Mouse (Mus musculus): ENCODE measurements at regions not wholly inside any gene's neighbourhood (a gene's known extent, or its start where the extent isn't known, plus 50 kb on each side); places are given as distances from the start of the nearest gene placed in this dataset.

DNA sequence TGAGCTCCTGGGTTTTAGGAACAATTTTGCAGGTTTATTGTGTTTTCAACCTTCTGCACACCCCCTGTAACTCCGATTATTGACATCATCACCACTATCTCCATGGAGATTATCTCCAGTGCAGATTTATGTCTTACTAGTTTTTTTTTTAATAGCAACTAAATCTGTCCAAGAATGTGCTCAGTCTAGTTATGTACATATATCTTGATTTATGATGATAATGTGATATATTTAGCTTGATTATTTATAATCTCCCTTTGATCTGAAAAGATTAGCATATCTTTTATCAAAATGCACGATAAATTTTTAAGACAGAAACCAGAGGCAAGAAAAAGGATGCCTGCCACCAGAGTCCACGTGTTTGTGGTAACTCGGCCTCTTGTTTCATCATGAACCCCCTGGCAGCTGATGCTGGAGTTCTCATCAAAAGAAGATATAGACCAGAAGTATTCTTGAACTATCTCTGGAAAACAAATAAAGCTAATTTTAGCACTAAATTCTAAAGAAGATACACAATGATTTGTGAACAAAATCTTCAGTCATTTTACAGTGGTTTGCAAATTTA is 169.6 kb downstream of the Npr3 start:
- Histone ChIP-seq H3K36me3 (ENCODE audit: inconsistent target) (no peaks in the 10 kb centered on the region), H3K79me2 (ENCODE audit: inconsistent target) (no peaks in the 10 kb centered on the region), H3K4me3 (ENCODE audit: inconsistent target) (no peak overlapping the region), H3K27ac (no peak overlapping the region)
- WGBS (ENCODE audit: missing documents), result 87% methylated on average over 4 of the region's 4 CpGs

DNA sequence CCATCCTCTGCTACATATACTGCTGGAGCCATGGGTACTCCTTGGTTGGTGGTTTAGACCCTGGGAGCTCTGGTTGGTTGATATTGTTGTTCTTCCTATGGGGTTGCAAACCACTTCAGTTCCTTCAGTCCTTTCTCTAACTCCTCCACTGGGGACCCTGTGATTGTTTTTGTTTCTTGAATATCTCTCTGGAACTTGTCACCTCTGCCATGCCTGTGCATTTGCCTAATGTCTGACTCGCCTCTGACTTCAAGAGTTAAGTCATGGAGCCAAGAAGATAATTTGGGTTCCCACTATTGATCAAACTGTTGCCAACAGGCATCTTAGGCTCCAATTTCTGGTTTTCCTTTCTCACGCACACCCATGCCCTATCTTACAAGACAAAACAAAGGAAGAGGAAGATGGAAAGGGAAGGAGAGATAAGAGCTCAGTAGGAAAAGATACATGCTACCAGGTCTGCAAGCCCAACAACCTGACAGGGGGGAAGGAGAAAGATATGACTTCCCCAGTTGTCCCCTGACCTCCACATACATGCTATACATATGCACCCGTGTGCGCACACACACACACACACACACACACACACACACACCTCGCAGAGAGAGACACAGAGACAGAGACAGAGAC is 172.3 kb downstream of the Npr3 start:
- Histone ChIP-seq H3K36me3 (ENCODE audit: inconsistent target) (no peaks in the 10 kb centered on the region), H3K27ac (no peak overlapping the region), H3K4me3 (ENCODE audit: inconsistent target) (no peak overlapping the region), H3K79me2 (ENCODE audit: inconsistent target) (no peaks in the 10 kb centered on the region)
- WGBS (ENCODE audit: missing documents), result 75% methylated on average over 5 of the region's 5 CpGs

DNA sequence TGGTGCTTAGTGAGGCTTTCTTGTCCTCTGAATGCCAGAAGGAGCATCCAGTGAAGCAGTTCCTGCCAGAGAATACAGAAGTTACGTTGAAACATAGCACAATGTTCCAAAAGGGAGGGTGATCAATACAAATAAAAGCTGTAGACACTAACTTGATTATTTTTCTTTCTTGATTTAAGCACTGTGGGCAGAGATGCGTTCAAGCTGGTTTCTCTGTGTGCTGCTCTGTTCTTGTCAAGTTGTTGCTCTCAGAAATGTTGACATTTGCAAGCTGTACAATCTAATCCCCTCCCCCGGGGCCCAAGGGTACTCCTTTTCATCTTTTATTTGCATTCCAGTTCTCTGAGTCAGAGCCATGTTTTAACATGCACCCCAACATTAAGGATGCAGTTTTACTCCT is 177.7 kb downstream of the Npr3 start:
- H3K4me3 ChIP-seq (ENCODE audit: inconsistent target), result no peak overlapping the region
- H3K79me2 ChIP-seq (ENCODE audit: inconsistent target), result no peaks in the 10 kb centered on the region
- WGBS (ENCODE audit: missing documents), result 90% methylated on average over 3 of the region's 3 CpGs
- no peaks in the 10 kb centered on the region for H3K36me3 ChIP-seq (ENCODE audit: inconsistent target)
- no peak overlapping the region for H3K27ac ChIP-seq

DNA sequence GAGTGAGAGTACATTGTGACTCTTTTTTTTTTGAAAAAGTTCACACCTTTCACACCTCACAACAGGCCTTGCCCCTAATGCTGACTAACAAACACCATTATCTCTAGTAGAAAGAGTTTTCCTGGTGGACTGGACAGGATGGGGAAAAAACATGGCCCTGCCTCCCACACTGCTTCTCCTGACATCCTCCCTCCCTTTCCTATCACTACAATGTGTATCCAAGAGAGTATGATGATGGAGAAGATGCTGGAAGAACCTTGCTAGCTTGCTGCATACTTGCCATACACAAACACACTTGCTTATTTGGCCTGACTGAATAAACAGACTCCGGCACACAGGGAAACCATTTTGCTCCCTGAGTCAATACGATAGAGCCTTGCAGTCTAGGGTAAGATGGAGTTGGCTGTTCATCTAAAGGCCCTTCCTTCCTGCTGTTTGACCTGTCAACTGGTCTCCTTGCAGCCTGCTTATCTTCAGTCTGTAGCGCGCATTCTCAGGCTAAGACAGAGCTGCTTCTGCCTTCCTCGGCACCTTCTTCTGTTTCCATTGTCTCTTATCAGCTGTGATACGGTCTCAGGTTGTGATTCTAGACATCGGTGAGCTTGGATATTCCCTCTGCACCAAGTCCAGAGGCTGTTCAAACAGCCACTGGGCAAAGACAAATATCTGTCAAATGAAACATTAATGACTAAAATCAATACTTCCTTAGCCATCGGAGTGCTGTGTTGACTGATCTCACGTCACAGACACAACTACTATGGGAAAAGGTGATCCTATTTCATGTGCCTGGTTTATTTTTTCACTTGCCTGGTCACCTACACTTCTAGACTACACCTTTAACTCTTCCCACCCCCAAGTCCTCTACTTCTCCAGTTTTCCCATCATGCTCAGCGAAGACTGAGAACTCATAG is 181.2 kb downstream of the Npr3 start:
- Histone ChIP-seq H3K27ac (no peak overlapping the region), H3K36me3 (ENCODE audit: inconsistent target) (no peaks in the 10 kb centered on the region), H3K4me3 (ENCODE audit: inconsistent target) (no peak overlapping the region), H3K79me2 (ENCODE audit: inconsistent target) (no peaks in the 10 kb centered on the region)
- 83% methylated on average over 10 of the region's 10 CpGs for WGBS (ENCODE audit: missing documents)

DNA sequence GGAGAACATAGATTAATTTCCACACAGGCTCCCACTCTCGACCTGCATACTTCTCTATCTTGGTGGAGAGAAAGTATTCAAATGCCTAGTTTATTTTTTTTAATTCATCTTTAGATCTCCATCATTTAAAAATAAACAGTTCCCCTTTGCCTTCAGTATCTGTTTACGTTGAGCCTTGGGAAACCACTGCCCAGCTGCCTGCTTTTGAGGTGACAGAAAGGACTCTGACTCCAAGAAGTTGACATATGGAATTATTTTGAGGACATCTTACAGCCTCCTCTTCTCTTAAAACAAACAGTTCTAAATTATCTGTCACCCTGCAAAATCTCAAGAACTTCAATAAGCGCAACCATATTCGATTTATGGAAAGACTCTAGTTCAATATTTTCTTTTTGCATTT is 186.4 kb downstream of the Npr3 start:
- 87% methylated on average over 4 of the region's 4 CpGs for WGBS (ENCODE audit: missing documents)
- Histone ChIP-seq H3K27ac (no peak overlapping the region), H3K79me2 (ENCODE audit: inconsistent target) (no peaks in the 10 kb centered on the region), H3K4me3 (ENCODE audit: inconsistent target) (no peak overlapping the region), H3K36me3 (ENCODE audit: inconsistent target) (no peaks in the 10 kb centered on the region)

DNA sequence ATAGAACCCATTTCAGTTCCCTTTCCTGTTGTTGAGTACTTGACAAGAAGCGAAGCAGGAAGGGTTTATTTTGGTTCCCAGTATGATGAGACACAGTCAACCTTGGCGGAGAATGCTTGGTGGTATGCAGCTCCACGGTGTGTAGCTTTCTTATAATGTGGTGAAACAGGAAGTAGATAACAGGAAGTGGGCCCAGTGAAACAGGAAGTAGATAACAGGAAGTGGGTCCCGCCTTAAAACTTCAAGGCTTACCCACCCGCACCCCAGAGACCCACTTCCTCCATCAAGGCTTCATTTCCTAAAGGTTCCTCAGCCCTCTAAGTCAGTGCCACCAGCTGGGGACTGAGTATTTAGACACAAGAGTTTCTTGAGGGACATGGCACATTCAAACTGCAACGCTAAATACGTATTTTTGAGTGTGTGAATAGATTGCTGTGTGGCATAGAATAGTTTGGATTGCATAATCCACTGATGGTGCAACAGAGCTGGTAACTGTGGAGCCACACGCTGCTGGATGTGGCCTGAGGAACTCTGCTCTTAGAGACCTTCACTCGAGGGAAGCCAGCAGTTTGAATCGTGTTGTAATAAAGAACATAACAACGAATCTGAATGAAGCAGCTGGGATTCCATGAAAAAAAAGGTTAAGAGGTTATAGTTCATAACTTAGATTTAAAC is 190.8 kb downstream of the Npr3 start:
- 12% methylated on average over 11 of the region's 11 CpGs for WGBS (ENCODE audit: missing documents)
- Histone ChIP-seq H3K4me3 (ENCODE audit: inconsistent target) (no peak overlapping the region), H3K79me2 (ENCODE audit: inconsistent target) (no peaks in the 10 kb centered on the region), H3K36me3 (ENCODE audit: inconsistent target) (no peaks in the 10 kb centered on the region), H3K27ac (peak overlapping the region; percentile 82)

DNA sequence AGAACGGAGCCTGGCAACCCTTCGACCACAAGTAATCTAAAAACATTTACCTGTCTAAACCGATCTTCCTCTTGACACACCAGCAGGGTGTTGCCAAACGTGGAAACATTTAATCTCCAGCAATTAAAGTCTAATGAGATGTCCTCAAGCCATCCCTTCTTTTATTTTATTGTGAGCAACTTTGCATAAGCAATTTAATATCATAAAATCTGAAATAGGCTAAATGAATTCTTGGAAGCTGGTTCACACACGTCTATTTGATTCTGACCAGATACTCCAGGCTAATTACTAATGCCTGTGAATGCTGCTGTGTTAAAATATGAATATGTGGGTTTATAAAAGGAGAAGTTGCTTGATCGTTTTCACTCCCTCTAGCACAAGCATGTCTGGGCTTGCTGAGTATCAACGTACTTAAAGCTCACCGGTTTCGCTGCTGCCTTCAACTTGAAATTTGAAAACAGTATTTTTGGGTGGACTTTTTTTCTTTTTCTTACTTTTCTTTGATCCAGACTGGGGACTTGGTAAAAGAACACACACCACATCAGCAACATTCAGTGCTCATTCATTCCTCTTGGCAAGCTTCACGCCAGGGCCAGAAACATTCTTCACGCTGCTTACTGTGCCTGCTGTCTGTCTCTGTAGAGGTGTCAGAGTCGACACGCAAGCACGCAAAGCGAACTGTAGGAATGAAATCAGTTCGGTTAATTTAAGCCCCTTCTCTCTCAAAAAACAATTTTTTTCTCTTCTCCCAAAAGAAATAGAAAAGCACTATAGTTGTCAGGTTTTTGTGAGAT is 194.4 kb downstream of the Npr3 start:
- H3K27ac ChIP-seq, result no peak overlapping the region
- WGBS (ENCODE audit: missing documents), result 73% methylated on average over 16 of the region's 16 CpGs
- H3K4me3 ChIP-seq (ENCODE audit: inconsistent target), result no peak overlapping the region
- no peaks in the 10 kb centered on the region for H3K79me2 ChIP-seq (ENCODE audit: inconsistent target)
- H3K36me3 ChIP-seq (ENCODE audit: inconsistent target), result no peaks in the 10 kb centered on the region

DNA sequence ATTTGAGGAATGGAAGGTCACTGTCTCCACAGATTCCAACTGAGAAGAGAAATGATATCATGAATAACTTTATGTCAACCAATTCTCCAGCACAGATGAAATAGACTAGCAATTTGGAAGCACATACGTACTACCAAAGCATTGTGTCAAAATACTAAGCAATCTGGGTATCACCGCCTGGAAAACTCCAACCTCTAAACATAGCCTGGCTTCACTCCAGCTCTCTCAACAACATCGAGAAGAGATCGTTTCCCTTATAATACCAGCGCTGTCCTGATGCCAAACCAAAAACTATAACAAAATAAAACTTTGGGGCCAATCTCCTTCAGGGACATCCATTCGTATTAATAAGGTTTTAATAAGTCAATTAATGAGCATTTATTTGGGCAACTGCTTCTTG is 205.8 kb downstream of the Npr3 start:
- no peak overlapping the region for H3K4me3 ChIP-seq (ENCODE audit: inconsistent target)
- 92% methylated on average over 6 of the region's 6 CpGs for WGBS (ENCODE audit: missing documents)
- H3K79me2 ChIP-seq (ENCODE audit: inconsistent target), result no peaks in the 10 kb centered on the region
- no peak overlapping the region for H3K27ac ChIP-seq
- no peaks in the 10 kb centered on the region for H3K36me3 ChIP-seq (ENCODE audit: inconsistent target)

DNA sequence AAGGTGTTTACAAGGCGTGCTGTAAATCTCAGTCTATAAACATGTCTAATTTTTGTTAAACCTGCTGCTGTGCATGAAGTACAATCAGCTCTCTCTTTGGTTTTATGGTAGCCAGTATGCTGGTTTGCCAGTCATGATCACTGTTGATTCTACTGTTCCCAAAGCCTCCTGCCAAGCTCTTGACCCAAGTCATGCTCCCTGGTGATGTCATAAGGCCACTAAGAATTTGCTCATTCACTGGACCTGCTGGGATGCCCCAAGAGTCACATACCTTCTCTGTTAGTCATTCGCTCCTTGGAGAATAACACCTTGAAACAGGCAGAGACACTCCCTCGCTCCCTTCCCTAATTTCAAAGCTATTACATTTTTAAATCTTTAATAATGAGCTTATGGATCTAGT is 207.2 kb downstream of the Npr3 start:
- Histone ChIP-seq H3K4me3 (ENCODE audit: inconsistent target) (no peak overlapping the region), H3K36me3 (ENCODE audit: inconsistent target) (no peaks in the 10 kb centered on the region), H3K79me2 (ENCODE audit: inconsistent target) (no peaks in the 10 kb centered on the region), H3K27ac (no peak overlapping the region)
- WGBS (ENCODE audit: missing documents), result 87% methylated on average over 3 of the region's 3 CpGs

DNA sequence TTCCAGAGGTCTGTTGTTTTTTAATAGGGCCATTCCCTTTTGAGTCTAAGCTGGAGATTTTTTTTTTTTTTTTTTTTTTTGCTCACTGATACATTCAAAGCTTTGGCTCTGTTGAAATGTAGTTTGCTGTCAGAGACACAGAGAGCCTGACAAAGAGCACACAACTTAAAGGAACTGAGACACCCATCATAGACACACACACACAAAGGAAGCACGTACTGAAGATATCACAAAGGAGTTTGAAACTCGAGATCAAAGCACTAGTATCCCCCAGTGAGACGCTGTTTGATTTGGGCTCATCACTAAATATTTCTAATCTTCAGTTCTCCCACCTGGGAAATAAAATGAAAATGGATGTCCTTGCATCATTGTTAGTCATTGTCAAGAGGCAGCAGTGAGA is 210.0 kb downstream of the Npr3 start:
- WGBS (ENCODE audit: missing documents), result 70% methylated on average over 3 of the region's 3 CpGs
- no peak overlapping the region for H3K27ac ChIP-seq
- H3K4me3 ChIP-seq (ENCODE audit: inconsistent target), result no peak overlapping the region
- H3K36me3 ChIP-seq (ENCODE audit: inconsistent target), result no peaks in the 10 kb centered on the region
- H3K79me2 ChIP-seq (ENCODE audit: inconsistent target), result no peaks in the 10 kb centered on the region

DNA sequence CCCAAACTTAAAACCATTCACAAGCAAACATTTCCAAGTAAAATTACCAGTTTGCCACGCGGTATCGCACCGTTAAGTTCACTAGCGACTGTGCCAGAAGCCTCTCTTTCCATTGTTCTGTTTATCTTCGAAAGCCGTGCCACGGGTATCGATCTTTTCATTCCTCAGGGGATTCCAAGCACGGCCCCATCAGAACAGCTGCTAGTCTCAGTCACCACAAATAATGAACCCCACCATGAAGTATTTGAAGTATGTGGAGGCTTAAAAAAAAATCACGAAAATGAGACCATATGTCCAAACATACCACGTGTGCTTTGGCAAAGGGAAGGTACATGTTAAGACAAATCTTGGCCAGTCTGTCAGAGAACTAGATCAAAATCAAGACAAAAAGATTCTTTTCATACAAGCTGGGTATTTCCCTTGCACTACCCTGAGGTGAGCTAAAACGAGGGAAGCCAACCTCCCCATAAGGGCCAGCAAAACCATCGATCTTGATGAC is 213.3 kb downstream of the Npr3 start:
- no peaks in the 10 kb centered on the region for H3K79me2 ChIP-seq (ENCODE audit: inconsistent target)
- no peaks in the 10 kb centered on the region for H3K36me3 ChIP-seq (ENCODE audit: inconsistent target)
- H3K4me3 ChIP-seq (ENCODE audit: inconsistent target), result no peak overlapping the region
- no peak overlapping the region for H3K27ac ChIP-seq
- 97% methylated on average over 13 of the region's 14 CpGs for WGBS (ENCODE audit: missing documents)

DNA sequence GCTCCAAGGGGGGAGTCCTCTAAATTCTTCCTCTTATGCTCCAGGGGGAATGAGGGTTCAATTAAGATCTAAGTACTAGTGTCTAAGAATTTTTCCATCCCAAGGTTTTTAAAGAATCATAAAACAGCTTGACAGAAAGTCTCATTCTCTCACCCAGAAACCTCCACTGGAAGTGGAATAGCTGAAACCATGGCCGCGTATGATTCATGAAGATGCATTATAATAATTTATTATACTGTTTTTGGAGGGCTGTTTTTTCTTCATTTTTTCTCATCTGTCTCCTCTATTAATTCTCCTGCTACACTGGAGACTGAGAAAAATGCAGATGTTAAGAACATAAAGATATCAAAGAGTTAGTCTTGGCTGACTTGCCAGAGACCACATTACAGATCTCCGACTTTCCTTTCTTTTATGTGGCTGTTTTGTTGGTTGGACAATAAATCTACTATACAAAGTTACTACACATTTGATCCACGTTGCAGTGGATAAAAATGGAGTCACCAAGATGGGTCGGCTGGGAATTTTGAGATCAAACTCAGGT is 242.2 kb downstream of the Npr3 start:
- Histone ChIP-seq H3K4me3 (ENCODE audit: inconsistent target) (no peak overlapping the region), H3K27ac (no peak overlapping the region), H3K36me3 (ENCODE audit: inconsistent target) (no peaks in the 10 kb centered on the region), H3K79me2 (ENCODE audit: inconsistent target) (no peaks in the 10 kb centered on the region)
- 98% methylated on average over 4 of the region's 5 CpGs for WGBS (ENCODE audit: missing documents)

DNA sequence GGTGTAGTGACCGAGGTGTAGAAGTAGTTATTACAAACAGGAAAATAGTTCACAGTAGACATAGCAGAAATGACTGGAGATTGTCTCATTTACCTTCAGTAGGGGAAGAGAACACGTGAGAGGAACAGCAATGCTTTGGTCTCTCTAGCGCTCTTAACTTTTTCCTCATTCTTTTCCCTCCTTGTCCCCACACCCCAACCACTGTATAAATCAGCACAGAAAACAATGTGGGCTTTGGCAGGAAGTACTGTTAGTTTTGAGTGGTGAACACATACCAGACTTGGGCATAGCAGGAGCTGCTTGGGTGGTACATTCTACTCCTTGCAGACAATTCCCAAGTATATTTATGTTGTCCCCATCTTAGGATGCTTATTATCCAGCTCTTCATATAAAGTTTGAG is 251.9 kb downstream of the Npr3 start:
- WGBS (ENCODE audit: missing documents), result 82% methylated on average over 3 of the region's 3 CpGs

DNA sequence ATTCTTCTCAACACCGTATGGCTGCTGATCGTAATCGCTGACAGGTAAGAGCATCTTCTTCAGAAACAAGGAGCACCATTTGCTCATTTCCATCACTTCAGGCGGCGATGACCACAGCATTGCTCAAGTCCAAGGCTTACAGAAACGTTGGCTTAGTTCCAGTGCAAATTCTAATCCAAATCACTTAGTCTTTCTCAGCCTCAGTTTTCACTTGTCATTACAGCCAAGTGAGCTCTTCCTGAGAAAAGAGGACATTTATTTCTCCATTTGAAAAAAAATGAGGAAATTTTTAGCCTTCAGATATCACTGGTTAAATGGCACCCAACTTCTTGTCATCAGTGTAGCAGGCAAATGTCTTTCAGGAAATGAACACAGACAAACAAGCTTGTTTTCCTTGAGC is 246.8 kb upstream of the Tars start:
- 90% methylated on average over 6 of the region's 6 CpGs for WGBS (ENCODE audit: missing documents)
- Histone ChIP-seq H3K79me2 (ENCODE audit: inconsistent target) (no peaks in the 10 kb centered on the region), H3K27ac (no peak overlapping the region), H3K4me3 (ENCODE audit: inconsistent target) (no peak overlapping the region), H3K36me3 (ENCODE audit: inconsistent target) (no peaks in the 10 kb centered on the region)

More for the DNA sequence above, 251.9 kb downstream of the Npr3 start:
- Histone ChIP-seq H3K79me2 (ENCODE audit: inconsistent target) (no peaks in the 10 kb centered on the region), H3K27ac (no peak overlapping the region), H3K4me3 (ENCODE audit: inconsistent target) (no peak overlapping the region), H3K36me3 (ENCODE audit: inconsistent target) (no peaks in the 10 kb centered on the region)
